Mouse (Mus musculus) forebrain, embryonic 11.5 days (tissue): ENCODE measurements around the gene 2010300C02Rik. TPM values are rescaled to one million over a fixed set of nuclear protein-coding genes. Genes with fewer than 3 reads are reported as not detected.
"Not testable (repeated sequence)": the region's sequence is repeated elsewhere in the genome, so short reads cannot be mapped to it uniquely, and the experiment has no call there.

ENCODE experiments used
- ATAC-seq: fragments of 200-750 bp; cut with Nextera tagmentation; replicated peaks from 2 replicates; pipeline ENCODE4 v1.8.0; 2017; ENCODE audit warnings: moderate TSS enrichment; ENCODE audit not compliant: low FRiP score
- DNase-seq: peaks from one replicate; pipeline ENCODE4 v3.0.0-alpha.2; 2017; ENCODE audit warnings: low spot score
- H3K27ac ChIP-seq: fragments of 300-500 bp; sonication (generic); 2 replicates; pipeline ENCODE4 v1.5.1; 2014; ENCODE audit warnings: low read depth, low read length
- H3K27me3 ChIP-seq: fragments of 300-500 bp; sonication (generic); 2 replicates; pipeline ENCODE4 v1.6.1; 2014; ENCODE audit warnings: mild to moderate bottlenecking, low read length, mixed read lengths; ENCODE audit not compliant: control insufficient read depth, insufficient read depth
- H3K36me3 ChIP-seq: fragments of 300-500 bp; sonication (generic); 2 replicates; pipeline ENCODE4 v1.6.1; 2014; ENCODE audit warnings: mild to moderate bottlenecking, low read length, moderate library complexity, mixed read lengths; ENCODE audit not compliant: control insufficient read depth, insufficient read depth
- H3K4me1 ChIP-seq: fragments of 300-500 bp; sonication (generic); replicated peaks from 2 replicates; pipeline ENCODE4 v1.6.1; 2014; ENCODE audit warnings: low read length, mixed read lengths; ENCODE audit not compliant: control insufficient read depth, insufficient read depth
- H3K4me2 ChIP-seq: fragments of 300-500 bp; sonication (generic); 2 replicates; pipeline ENCODE4 v1.6.1; 2014; ENCODE audit warnings: low read depth, mild to moderate bottlenecking, low read length, moderate library complexity, mixed read lengths; ENCODE audit not compliant: severe bottlenecking
- H3K4me3 ChIP-seq: fragments of 300-500 bp; sonication (generic); 2 replicates; pipeline ENCODE4 v1.5.1; 2014; ENCODE audit warnings: low read depth, low read length
- H3K9ac ChIP-seq: fragments of 300-500 bp; sonication (generic); 2 replicates; pipeline ENCODE4 v1.6.1; 2014; ENCODE audit warnings: low read length
- H3K9me3 ChIP-seq: fragments of 300-500 bp; sonication (generic); 2 replicates; pipeline ENCODE4 v1.6.1; 2016; ENCODE audit warnings: low read length, mixed read lengths; ENCODE audit not compliant: control insufficient read depth
- WGBS: fragments of 180-500 bp; shearing (Covaris S2); extraction: QIAGEN DNeasy Blood & Tissue Kit; methylation state at CpG from one replicate; pipeline ENCODE4 v1.1.7; 2014; 5-methylcytosine and 5-hydroxymethylcytosine counted together
- polyA plus RNA-seq: library from polyadenylated mRNA; unstranded; fragments of >200 nt; fragmentation: Nextera tagmentation; extraction: Ambion mirVana; gene quantifications from 2 replicates; pipeline ENCODE4 v1.2.1, GENCODE M21; 2014

The 2010300C02Rik gene
- polyA plus RNA-seq, 1 experiment from 2014 or later = 0.86 TPM

DNA sequence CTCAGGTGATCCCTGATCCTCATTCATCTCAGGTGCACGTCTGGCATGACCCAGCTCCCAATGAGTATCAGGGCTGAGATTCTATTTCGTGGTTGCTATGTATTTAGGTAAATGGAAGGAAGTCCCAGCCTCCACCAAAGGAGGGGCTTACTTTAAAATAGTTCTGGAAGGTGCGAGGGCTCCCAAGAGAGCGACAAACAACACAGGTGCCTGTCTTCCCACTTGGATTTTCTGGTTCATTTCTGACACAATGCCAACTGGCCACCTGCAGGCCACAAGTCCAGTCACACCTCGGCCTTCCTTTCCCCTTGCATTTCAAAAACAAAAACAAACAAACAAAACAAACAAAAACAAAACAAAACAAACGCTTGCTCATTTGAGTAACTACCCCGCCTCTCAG is 1.4 kb downstream of the 2010300C02Rik start:
- Histone ChIP-seq H3K27me3 (peaks cover 10% of the 10 kb centered on the region; the same call in 1 of the 2 replicates), H3K9me3 (no peaks in the 10 kb centered on the region), H3K4me3 (no peak overlapping the region), H3K36me3 (no peaks in the 10 kb centered on the region), H3K27ac (no peak overlapping the region), H3K4me2 (no peak overlapping the region), H3K9ac (no peak overlapping the region), H3K4me1 (peaks cover 3% of the 10 kb centered on the region; the same call in 1 of the 2 replicates)
- 57% methylated on average over 7 of the region's 7 CpGs for WGBS
- DNase-seq (no peak), ATAC-seq (no peak)

DNA sequence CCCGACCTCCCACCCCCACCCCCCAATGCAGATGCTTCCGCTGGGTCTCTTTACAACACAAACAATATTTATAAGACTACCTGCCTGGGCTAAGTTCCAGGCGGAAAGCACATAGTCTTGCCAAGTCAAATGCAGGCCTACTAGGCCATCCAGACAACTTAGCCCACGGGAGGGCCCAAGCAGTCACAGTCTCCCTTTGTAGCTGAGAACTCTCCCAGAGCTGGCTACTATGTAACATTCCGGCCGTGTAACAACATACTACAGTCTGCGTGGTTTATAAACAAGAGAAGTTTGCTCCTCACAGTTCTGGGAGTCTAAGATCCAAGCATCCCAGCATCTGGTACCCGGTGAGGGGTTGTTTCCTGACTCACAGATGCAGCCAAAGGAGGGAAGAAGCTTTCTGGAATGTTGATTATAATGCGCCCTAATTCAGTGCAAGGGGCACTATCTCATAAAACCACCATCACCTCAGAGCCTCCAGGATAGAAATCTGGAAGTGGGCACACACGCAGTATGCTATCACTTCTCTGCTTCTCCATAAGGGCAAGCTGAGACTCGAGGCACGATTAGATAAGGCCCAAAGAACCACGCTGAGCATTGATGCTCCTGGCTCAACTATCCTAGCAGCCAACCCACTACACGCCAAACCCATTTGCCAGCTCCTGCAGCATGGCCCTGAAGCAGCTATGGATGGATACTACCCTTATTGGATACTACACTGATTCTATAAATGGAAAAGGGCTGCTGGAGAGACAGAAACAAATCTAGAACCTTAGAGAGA is 2.3 kb downstream of the 2010300C02Rik start:
- Histone ChIP-seq H3K4me3 (no peak overlapping the region), H3K4me1 (peaks cover 3% of the 10 kb centered on the region; the same call in 1 of the 2 replicates), H3K27me3 (peaks cover 10% of the 10 kb centered on the region; the same call in 1 of the 2 replicates), H3K36me3 (no peaks in the 10 kb centered on the region), H3K9me3 (no peaks in the 10 kb centered on the region), H3K27ac (no peak overlapping the region), H3K4me2 (no peak overlapping the region), H3K9ac (no peak overlapping the region)
- ATAC-seq (no peak), DNase-seq (no peak)
- 81% methylated on average over 14 of the region's 14 CpGs for WGBS

DNA sequence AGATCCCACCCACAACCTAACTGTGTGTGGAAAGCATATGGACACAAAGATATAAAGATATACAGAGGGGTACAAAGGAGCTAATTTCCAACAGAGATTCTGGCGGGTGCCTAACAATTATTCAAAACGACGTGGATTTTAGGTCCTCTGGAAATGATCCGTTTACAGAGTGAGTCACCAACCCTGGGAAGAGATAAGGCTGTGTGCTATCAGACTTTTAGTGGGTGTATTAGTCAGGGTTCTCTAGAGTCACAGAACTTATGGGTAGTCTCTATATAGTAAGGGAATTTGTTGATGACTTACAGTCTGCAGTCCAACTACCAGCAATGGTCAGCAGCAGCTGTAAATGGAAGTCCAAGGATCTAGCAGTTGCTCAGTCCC is 7.5 kb downstream of the 2010300C02Rik start:
- H3K4me2 ChIP-seq, H3K27me3 ChIP-seq, DNase-seq, H3K9ac ChIP-seq, H3K27ac ChIP-seq, H3K4me3 ChIP-seq, H3K9me3 ChIP-seq, ATAC-seq, H3K4me1 ChIP-seq, H3K36me3 ChIP-seq: not testable (repeated sequence)
- 81% methylated on average over 4 of the region's 4 CpGs for WGBS

DNA sequence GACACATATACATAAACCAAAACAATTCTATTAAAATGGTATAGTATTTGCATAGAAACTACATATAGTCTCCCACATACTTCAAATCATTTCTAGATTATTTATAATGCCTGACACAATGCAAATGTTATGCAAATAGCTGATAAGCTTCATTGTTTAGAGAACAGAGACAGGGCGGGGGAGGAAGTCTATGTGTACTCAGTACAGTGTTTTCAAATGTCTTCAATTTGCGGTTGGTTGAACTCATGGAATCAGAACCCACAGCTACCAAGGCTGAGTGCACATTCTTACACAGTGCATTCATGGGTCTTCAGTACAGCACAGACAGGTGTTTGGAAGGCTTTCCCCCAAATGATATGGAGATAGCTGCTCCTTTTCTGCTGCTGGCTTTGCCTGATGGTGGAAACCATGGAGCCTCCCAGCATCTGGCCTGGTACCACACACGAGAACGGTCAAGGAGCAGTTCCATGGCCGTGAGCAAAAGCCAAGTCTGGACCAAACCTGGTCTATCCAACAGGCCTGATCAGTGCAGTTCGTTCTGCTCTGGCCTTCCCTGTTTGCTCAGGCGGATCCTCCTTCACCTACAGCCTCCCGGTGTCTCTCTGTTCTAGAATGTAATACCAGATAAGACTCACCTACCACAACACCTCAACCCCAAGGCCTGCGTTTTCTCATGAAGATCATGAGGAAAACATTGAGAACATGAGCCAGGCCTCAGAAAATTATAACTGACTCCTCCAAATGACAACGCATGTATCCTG is 8.1 kb downstream of the 2010300C02Rik start:
- 94% methylated on average over 10 of the region's 10 CpGs for WGBS
- no peak for ATAC-seq
- no peaks in the 10 kb centered on the region for H3K4me1 ChIP-seq

DNA sequence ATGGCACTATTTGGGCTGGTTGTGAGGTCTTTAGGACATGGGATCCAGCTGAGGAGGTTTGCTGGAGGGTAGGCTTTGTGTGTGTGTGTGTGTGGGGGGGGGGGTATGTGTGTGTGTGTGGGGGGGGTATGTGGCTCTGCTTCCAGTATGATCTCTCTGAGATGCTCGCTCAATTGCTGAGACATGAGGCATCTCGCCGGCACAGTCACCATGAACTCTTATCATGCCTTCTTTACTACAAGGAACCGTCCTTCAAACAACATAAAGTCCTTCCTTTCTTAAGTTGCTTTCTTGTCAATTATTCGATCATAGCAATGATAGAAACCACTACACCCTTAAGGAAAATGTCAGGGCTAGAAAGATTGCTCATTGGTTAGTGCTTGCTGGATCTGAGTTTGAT is 8.8 kb downstream of the 2010300C02Rik start:
- Histone ChIP-seq H3K9ac (no peak overlapping the region), H3K4me2 (no peak overlapping the region), H3K27me3 (no peaks in the 10 kb centered on the region), H3K9me3 (no peaks in the 10 kb centered on the region), H3K4me3 (no peak overlapping the region), H3K4me1 (no peaks in the 10 kb centered on the region), H3K36me3 (no peaks in the 10 kb centered on the region), H3K27ac (no peak overlapping the region)
- whole genome bisulfite sequencing = 94% methylated on average over 5 of the region's 5 CpGs
- DNase-seq (no peak), ATAC-seq (no peak)

More for the DNA sequence above, 8.1 kb downstream of the 2010300C02Rik start:
- Histone ChIP-seq H3K9ac (no peak overlapping the region), H3K36me3 (no peaks in the 10 kb centered on the region), H3K27ac (no peak overlapping the region), H3K9me3 (no peaks in the 10 kb centered on the region), H3K4me2 (no peak overlapping the region), H3K4me3 (no peak overlapping the region), H3K27me3 (no peaks in the 10 kb centered on the region)
- no peak for DNase-seq

DNA sequence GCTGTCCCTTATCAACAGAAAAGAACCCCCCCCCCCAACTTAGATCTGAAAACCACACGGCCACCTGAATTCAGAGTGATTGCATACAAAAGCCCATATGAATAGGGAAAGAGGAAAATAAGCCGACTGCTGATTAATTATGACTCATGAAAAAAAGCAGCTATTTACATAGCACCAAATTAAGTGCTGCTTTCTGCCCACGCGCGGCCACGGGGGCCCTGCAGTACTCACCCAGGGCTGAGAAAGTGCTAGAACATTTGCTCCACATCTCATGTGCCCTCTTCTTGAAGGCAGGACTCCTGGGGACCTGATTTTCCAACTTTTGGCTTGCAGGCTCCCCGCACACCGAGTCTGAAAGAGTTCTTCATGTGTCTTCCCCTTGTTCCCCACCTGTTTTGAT is 10.1 kb downstream of the 2010300C02Rik start:
- no peak overlapping the region for H3K4me3 ChIP-seq
- no peak overlapping the region for H3K4me2 ChIP-seq
- H3K27ac ChIP-seq = no peak overlapping the region
- no peaks in the 10 kb centered on the region for H3K9me3 ChIP-seq
- no peaks in the 10 kb centered on the region for H3K27me3 ChIP-seq
- DNase-seq (no peak), ATAC-seq (no peak)
- no peak overlapping the region for H3K9ac ChIP-seq
- H3K4me1 ChIP-seq = no peaks in the 10 kb centered on the region
- H3K36me3 ChIP-seq = no peaks in the 10 kb centered on the region
- WGBS = 89% methylated on average over 8 of the region's 8 CpGs

DNA sequence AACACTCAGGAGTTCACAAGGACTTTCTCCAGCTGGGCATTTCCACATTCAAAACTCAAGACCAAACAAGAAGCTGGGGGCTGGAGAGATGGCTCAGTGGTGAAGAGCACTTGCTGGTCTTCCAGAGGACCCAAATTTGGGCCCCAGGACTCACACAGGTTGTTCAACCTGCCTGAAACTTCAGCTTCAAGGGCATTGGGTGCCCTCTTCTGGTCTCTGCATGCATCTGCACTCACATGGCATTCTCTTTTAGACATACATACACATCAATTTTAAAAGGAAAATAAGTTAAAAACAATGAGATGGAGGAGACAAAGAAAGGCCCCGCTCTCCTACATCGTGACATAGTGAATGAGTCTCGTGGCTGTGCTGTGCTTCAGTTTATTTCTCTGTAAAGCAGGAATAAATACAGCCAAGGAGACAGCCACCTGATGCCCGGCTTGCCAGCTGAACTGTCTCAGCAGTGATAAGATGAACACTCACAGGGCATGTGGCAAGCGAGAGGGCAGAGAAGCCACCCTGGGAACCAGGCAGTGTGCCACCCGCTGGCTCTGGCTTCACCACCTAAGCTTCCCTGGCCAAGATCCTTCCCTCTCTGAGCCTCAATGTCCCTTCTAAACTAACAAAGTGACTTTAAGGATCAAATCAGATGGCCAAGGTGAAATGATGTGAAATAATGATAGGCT is 11.5 kb downstream of the 2010300C02Rik start:
- Histone ChIP-seq H3K36me3 (no peaks in the 10 kb centered on the region), H3K27me3 (no peaks in the 10 kb centered on the region), H3K4me2 (no peak overlapping the region), H3K4me3 (no peak overlapping the region), H3K9me3 (no peaks in the 10 kb centered on the region), H3K4me1 (no peaks in the 10 kb centered on the region), H3K27ac (no peak overlapping the region), H3K9ac (no peak overlapping the region)
- DNase-seq (no peak), ATAC-seq (no peak)
- 93% methylated on average over 6 of the region's 6 CpGs for WGBS

DNA sequence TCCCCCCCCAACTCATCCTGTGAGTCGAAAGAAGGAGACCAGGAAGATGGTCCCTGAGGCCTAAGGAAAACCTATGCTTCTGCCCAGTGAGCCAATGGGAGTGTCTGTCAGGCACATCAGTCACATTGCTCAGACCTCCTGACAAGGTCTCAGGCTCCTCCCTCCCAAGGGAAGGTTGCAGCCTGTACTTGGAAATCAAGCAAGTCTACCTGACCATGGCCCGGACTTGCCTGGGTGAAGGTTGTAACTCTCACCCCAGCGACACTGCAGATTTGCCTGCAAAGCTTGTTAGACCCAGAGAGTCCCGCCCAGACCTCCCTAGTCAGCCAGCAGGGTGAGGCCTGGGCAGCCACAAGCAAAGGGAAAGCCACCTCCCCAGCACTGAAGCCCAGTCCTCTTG is 17.6 kb downstream of the 2010300C02Rik start:
- H3K27me3 ChIP-seq = no peaks in the 10 kb centered on the region
- H3K36me3 ChIP-seq = no peaks in the 10 kb centered on the region
- WGBS = 84% methylated on average over 4 of the region's 4 CpGs
- ATAC-seq = no peak
- H3K9ac ChIP-seq = no peak overlapping the region
- no peaks in the 10 kb centered on the region for H3K4me1 ChIP-seq
- no peak overlapping the region for H3K4me3 ChIP-seq
- no peak overlapping the region for H3K4me2 ChIP-seq
- H3K27ac ChIP-seq = no peak overlapping the region
- no peak for DNase-seq
- H3K9me3 ChIP-seq = no peaks in the 10 kb centered on the region
